Mouse (Mus musculus) bone marrow, adult 2 months (tissue): Measurements from ENCODE around the gene Limch1.

Experiments
- CTCF ChIP-seq: fragments of 200-500 bp; IDR thresholded peaks from 2 replicates; pipeline ENCODE4 v1.5.1; 2011; ENCODE audit warnings: low read length, control low read depth; ENCODE audit not compliant: control insufficient read depth, insufficient read depth
- POLR2A ChIP-seq: fragments of 200-500 bp; IDR thresholded peaks from 2 replicates; pipeline ENCODE4 v1.6.1; 2011; ENCODE audit warnings: low read depth, mild to moderate bottlenecking, control low read depth, low read length, borderline replicate concordance; ENCODE audit not compliant: control insufficient read depth

DNA sequence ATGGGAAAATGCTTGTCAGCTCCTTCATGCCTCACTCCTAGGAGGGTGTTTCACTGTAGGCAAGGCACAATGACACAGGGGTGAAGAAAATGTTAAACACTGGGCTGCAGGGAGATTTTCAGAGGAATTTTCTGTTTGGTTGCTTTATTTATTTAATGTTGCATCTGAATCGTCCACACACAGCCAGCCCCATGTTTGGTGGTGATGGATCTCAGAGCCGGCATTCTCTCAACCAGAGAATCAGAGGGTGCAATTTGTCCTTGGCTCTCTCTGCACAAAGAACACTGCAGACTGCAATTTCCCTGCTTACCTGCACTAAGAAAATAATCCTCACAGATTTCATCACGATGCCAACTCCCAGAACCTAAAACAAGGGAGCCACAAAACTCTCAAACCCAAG lies 357.4 kb downstream of the Limch1 start:
- no peak for TF ChIP-seq POLR2A
- no peak for TF ChIP-seq CTCF
